Mouse (Mus musculus): Measurements from ENCODE around the gene Sptlc3.
A peak's percentile ranks its signal among the peaks of the same experiment; 100 is the strongest.

Sptlc3 gene

DNA sequence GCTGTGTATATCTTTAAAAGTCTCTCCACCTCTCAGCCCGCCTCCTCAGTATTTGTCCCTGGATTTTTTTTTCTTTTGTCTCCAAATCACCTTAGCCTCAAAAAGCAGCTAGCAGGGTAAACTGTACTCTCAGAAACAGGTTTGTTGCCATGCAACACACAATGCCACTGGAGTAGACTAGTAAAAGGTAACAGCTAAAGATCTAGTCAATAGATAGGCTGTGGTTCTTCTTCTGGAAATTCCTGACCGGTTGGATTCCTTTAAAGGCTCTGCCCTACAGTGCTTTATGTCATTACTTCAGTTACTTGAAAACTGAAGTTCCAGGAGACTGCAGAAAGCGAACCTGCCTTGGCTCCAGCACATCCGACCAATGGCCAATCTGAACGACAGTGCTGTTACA, at the start of gene Sptlc3:
TSS of gene Sptlc3 (plus strand) at position 78 of the 400 bp plus-strand sequence.
- DNase-seq: no peak

- DNase-seq: no peak
These were observed 26.0 kb upstream of the Sptlc3 start for GRCm38 (mm10) chr2:139467726-139468125.

DNA sequence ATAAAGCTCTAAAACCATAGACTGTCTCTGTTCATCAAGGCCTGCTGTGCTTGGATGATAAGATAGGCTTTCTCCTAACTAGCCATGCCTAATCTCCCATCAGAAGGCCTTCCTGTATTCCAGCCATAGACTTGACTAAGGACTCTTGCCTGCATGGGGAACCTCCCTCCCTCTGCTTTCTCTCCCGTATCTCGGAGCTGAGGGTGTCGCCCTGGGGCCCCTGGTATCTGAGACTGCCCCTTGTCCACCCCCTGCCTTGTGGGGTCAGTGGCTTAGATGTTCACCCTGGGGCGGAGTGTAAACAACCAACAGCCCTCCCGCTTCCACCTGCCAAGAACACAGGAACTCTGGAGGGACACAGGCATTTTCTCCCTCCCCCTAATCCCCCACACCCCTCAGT, 5.0 kb upstream of the Sptlc3 start:
- DNase-seq: no peak

- no peak for DNase-seq
These were observed 916 bp downstream of the Sptlc3 start for GRCm38 (mm10) chr2:139494629-139495028.

GRCm38 (mm10) chr2:139561966-139562505, 68.3 kb downstream of the Sptlc3 start:
- no peak for DNase-seq

DNA sequence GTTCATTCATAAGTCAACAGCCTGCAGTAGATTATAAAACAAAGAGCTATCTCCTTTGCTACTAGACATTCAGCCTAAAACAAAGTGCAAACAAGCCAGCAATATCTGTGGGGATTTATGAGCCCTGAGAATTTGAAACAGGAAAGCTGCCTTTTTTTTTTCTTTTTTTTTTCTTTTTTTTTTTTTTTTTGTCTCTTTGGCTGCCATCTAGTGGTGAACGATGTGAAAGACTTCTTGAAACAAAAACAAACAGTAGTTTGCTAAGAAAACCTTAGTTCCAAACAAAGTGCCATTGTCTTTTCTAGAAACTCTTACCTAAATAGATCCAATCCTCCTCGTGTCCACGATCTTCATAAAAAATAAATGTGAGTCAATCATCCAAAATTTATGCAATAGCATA, 85.6 kb downstream of the Sptlc3 start:
- DNase-seq: no peak

DNA sequence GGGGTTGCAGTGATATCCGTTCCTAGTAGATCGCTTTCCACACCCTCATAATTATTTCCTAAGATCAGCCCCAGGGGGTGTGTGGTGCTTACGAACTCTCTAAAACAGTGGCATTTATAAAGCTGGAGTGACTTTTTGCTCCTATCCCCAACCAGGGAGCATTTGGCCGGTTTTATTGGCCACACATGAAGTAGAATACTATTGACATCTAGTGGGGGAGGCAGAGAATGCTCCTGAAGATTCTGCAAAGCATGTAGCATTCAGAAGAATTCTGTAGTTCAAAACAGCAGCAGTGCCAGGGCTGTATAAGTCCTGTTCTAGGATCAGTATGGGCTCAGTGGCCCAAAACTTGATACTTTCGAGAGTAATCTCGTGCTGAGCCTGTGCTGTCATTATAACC, 89.1 kb downstream of the Sptlc3 start:
- DNase-seq: no peak

- no peak for DNase-seq
These were observed 94.0 kb downstream of the Sptlc3 start for GRCm38 (mm10) chr2:139587660-139588200.

DNA sequence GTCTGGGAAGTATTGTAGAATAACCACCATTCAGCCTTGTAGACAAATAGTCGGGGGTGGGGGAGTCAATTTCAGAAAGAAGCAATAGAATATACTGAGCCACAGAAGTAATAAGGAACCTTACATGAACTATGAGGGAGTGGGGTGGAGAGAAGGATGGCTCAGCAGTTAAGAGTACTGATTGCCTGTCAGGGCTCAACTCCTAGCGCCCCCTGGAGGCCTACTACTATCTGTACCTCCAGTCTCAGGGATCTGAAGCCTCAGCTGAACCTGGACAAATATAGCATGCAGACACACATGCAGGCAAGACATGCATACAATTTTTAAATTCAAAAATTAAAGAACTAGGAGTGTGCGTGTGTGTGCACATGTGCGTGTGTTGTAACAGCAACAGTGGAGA, 96.2 kb downstream of the Sptlc3 start:
- peak; percentile 10 for DNase-seq

GRCm38 (mm10) chr2:139590888-139591698, 97.4 kb downstream of the Sptlc3 start:
- DNase-seq: no peak

GRCm38 (mm10) chr2:139592109-139592508, 98.4 kb downstream of the Sptlc3 start:
- DNase-seq: no peak

DNA sequence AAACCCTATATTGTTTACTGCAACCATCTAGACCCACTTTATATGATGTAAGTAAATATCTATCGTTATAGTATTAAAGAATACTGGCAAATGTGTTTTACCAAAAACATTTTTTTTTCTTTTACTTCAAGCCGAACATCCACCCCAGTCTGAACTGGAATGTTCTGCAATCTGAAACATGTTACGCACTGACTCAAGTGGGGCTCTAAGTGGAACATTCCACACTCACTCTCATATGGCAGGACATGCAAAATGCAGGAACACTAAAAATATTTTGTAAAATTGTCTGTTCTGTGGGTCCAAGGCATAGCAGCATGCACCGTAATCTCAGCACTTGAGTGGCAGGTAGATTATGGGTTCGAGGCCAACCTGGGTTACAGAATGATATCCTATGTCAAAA, 103.5 kb downstream of the Sptlc3 start:
- no peak for DNase-seq

- no peak for DNase-seq
These were observed 108.0 kb downstream of the Sptlc3 start for GRCm38 (mm10) chr2:139601543-139602194.

- no peak for DNase-seq
These were observed 114.5 kb downstream of the Sptlc3 start for GRCm38 (mm10) chr2:139608167-139608566.

GRCm38 (mm10) chr2:139608810-139609209, 115.1 kb downstream of the Sptlc3 start:
- peak; percentile 24 for DNase-seq

- DNase-seq: no peak
These were observed 115.5 kb downstream of the Sptlc3 start for GRCm38 (mm10) chr2:139609231-139609630.

- DNase-seq: no peak
These were observed 116.1 kb downstream of the Sptlc3 start for GRCm38 (mm10) chr2:139609662-139610291.

DNA sequence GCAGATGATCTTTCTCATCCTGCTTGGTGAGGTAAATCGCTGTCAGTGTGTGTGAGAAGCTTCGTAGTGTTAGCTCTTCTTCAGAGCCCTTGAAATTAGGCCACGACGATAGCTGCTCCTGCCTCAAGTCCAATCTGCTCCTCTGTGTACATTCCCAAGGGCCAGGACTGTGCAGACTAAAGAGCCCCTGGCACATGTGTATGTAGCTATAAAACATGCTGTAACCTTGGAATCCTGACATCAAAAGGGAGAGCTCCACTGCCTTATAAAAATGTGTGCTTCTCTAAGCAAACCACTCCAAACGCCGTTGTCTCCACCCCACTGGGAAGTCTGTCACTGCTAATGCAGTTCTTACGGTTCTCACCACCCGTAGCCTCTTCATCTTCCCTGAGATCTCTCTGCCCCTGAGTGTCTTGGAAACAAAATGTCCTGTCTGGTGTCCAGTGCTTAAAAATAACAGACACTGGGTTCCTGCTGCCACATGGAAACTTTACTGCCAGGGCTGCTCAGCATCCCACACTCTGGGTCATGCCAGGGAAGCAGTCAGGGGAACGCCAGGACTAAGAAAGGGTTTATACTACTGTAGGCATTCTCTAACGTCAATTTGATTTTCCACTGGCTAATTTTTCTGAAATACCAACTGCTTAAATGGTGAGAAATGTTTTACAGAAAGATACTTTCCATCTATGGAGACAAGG, 118.8 kb downstream of the Sptlc3 start:
- no peak for DNase-seq

- no peak for DNase-seq
These were observed 132.8 kb downstream of the Sptlc3 start for GRCm38 (mm10) chr2:139626496-139626895.

DNA sequence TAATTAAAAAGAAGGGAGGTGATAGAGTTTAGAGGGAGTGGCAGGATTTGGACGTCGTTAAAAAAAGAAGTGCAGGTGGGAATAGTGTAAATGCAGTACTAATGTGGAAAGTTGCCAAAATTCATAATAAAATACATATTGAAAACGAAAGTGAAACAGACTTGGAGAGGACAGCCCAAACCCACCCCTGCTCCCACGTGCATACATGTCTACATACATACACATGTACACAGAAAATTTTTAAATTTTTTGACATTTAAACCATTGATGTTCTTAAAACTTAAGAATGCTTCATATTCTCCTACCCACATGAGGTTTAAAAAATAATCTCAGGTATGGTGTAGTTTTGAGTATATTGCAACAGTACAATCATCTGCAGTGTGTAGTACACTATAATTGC, 135.0 kb downstream of the Sptlc3 start:
- DNase-seq: no peak

GRCm38 (mm10) chr2:139629653-139630052, 135.9 kb downstream of the Sptlc3 start:
- DNase-seq: no peak

DNA sequence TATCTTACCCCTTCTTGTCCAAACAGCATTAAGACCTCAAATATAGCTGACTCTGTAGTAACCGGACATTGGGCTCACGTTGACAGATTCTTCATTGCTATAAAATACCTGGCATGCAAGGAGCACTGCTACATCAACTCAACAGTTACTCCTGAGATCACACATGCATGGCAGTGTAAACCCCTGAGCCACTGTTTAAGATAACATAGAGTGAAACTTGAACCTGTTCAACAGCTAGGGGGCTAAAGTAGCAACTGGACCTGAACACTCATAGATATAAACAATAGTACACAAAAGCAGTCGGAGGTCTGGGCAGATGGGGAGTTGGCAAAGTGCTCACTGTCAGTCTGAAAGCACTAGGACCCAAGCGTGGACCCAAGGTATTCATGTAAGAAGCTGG, 140.8 kb downstream of the Sptlc3 start:
- no peak for DNase-seq

GRCm38 (mm10) chr2:139637861-139638260, 144.1 kb downstream of the Sptlc3 start:
- DNase-seq: no peak
